Mouse (Mus musculus) stomach, embryonic 16.5 days (tissue): Measurements from ENCODE around the gene Tm9sf2. TPM values are rescaled to one million over a fixed set of nuclear protein-coding genes. Genes with fewer than 3 reads are reported as not detected.
"Not testable (repeated sequence)": the region's sequence is repeated elsewhere in the genome, so short reads cannot be mapped to it uniquely, and the experiment has no call there.

Experiments
- ATAC-seq: fragments of 200-750 bp; cut with Nextera tagmentation; 2 replicates; pipeline ENCODE4 v1.8.0; 2017; ENCODE audit warnings: moderate number of reproducible peaks, moderate TSS enrichment; ENCODE audit not compliant: insufficient read depth, low FRiP score
- H3K27ac ChIP-seq: fragments of 300-500 bp; sonication (generic); 2 replicates; pipeline ENCODE4 v1.5.1; 2014; ENCODE audit warnings: low read length
- H3K27me3 ChIP-seq: fragments of 300-500 bp; sonication (generic); 2 replicates; pipeline ENCODE4 v1.6.1; 2014; ENCODE audit warnings: low read length, control low read depth, mixed read lengths; ENCODE audit not compliant: control insufficient read depth, insufficient read depth
- H3K36me3 ChIP-seq: fragments of 300-500 bp; sonication (generic); 2 replicates; pipeline ENCODE4 v1.6.1; 2014; ENCODE audit warnings: low read length; ENCODE audit not compliant: control insufficient read depth, insufficient read depth
- H3K4me1 ChIP-seq: fragments of 300-500 bp; sonication (generic); 2 replicates; pipeline ENCODE4 v1.6.1; 2014; ENCODE audit warnings: low read length, control low read depth, mixed read lengths; ENCODE audit not compliant: control insufficient read depth, insufficient read depth
- H3K4me2 ChIP-seq: fragments of 300-500 bp; sonication (generic); 2 replicates; pipeline ENCODE4 v1.6.1; 2014; ENCODE audit warnings: low read depth, low read length, mixed read lengths
- H3K4me3 ChIP-seq: fragments of 300-500 bp; sonication (generic); replicated peaks from 2 replicates; pipeline ENCODE4 v1.5.1; 2014; ENCODE audit warnings: mild to moderate bottlenecking, low read length
- H3K9ac ChIP-seq: fragments of 300-500 bp; sonication (generic); 2 replicates; pipeline ENCODE4 v1.6.1; 2014; ENCODE audit warnings: low read length
- H3K9me3 ChIP-seq: fragments of 300-500 bp; sonication (generic); replicated peaks from 2 replicates; pipeline ENCODE4 v1.6.1; 2016; ENCODE audit warnings: low read length, control low read depth; ENCODE audit not compliant: control insufficient read depth
- WGBS: fragments of 180-500 bp; shearing (Covaris S2); extraction: QIAGEN DNeasy Blood & Tissue Kit; methylation state at CpG from one replicate; pipeline ENCODE4 v1.1.7; 2014; 5-methylcytosine and 5-hydroxymethylcytosine counted together
- polyA plus RNA-seq: library from polyadenylated mRNA; unstranded; fragments of >200 nt; fragmentation: Nextera tagmentation; extraction: Ambion mirVana; gene quantifications from 2 replicates; pipeline ENCODE4 v1.2.1, GENCODE M21; 2015

The Tm9sf2 gene
- 206 and 209 TPM in 2 replicates for polyA plus RNA-seq

DNA sequence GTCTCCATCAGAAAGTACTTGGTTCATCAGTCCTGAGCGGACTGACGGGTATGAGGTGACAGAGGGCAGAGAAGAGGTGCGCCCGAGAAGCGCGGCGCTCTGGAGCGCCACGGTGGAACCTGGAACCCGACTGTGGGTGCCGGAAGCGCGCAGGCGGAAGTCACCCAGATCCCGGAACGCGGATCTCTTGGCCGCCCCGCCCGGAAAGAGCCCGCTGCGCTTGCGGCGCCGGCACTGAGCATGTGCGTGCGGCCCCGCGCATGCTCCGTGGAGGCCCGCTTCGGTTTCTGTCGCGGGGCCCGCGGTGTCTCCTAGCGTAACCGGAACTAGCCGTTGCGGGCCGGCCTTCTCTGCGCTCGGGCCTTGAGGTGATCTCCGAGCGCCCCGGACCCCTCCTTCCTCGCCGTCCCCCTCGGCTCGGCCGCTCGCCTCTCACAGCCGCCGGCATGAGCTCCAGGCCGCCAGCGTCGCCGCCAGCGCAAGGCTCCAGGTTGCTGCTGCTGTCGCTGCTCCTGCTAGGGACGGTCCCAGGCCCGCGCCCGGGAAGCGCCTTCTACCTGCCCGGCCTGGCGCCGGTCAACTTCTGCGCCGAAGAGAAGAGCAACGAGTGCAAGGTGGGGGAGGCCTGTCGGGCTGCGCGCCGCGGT is at the start of gene Tm9sf2:
Tm9sf2 (plus strand) TSS at position 217 of the 647 bp plus-strand sequence.
- Histone ChIP-seq H3K36me3 (no peaks in the 10 kb centered on the region), H3K4me2 (peak within 1 kb of the TSS; percentile 92), H3K9ac (peak within 1 kb of the TSS; percentile 93), H3K27ac (peak within 1 kb of the TSS; percentile 97), H3K27me3 (no peaks in the 10 kb centered on the region), H3K9me3 (no peaks in the 10 kb centered on the region), H3K4me3 (peak within 1 kb of the TSS; percentile 80), H3K4me1 (peaks cover 28% of the 10 kb centered on the region)
- peak; percentile 93 for ATAC-seq
- WGBS: under 1% methylated on average over 76 of the region's 76 CpGs

DNA sequence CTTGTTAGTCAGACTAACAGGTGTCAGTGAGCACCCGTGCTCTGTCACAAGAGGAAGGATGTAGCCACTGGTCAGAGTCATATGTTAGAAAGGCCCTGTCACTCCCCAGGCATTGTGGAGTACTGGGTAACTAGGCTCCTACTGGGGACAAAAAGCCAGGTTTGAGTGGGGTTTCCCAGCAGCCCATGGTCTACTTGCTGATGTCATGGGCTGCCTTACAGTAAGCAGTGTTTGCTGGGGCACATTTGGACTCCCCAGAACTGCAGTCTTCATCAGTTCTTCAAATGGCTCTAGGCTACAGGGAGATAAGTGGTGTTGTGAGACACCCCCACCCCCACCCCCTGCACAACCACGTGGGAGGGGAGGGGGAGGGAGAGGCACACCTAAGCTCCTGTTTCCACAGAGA is 48.9 kb upstream of the Tm9sf2 start:
- no peak overlapping the region for H3K4me2 ChIP-seq
- H3K9me3 ChIP-seq: no peaks in the 10 kb centered on the region
- H3K4me1 ChIP-seq: no peaks in the 10 kb centered on the region
- 38% methylated on average over 2 of the region's 2 CpGs for WGBS
- H3K9ac ChIP-seq: no peak overlapping the region
- no peak overlapping the region for H3K4me3 ChIP-seq
- no peaks in the 10 kb centered on the region for H3K27me3 ChIP-seq
- no peak overlapping the region for H3K27ac ChIP-seq
- H3K36me3 ChIP-seq: no peaks in the 10 kb centered on the region
- ATAC-seq: no peak

DNA sequence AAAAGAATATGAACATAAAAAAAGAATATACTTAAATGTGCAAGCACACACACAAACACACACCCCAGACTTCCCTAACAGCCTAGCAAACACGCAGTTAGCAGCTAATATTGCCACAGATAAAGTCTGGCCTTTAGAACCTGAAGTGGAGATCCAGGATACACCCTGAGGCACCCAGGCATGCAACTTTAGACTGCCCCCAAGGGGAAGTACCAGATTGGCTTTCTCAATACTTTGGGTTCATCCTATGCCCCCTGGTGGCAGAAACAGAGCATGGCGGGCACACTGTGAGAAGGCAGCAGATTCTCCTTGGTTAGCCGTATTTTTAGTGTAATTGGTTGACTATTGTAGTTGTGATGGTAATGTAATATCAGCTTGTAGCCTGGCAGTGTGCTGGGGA is 46.2 kb upstream of the Tm9sf2 start:
- Histone ChIP-seq H3K4me1 (no peaks in the 10 kb centered on the region), H3K36me3 (no peaks in the 10 kb centered on the region), H3K9ac (no peak overlapping the region), H3K4me3 (no peak overlapping the region), H3K9me3 (no peaks in the 10 kb centered on the region), H3K27ac (no peak overlapping the region; the same call in 1 of the 2 replicates), H3K4me2 (no peak overlapping the region), H3K27me3 (no peaks in the 10 kb centered on the region)
- WGBS: 7% methylated on average over 3 of the region's 3 CpGs
- peak; percentile 73 for ATAC-seq

DNA sequence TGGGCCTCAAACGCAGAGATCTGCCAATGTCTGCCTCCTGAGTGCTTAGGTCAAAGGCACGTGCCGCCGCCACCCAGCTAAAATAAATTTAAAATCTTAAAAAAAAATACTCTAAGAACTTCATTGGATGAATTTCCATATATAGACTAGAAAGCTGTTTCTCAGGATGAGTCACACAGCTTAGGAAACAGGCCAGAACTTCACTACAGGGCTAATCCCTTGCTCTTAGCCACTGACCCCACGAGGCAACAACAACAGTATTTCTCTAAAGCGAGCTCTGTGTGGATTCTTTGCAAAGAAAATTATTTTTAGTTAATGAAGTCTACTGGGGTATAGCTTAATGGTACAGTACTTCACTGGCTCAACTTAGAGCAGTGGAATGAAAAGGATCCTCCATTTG is 45.5 kb upstream of the Tm9sf2 start:
- Histone ChIP-seq H3K9ac (no peak overlapping the region), H3K4me2 (no peak overlapping the region), H3K27ac (peak overlapping the region; percentile 52), H3K4me1 (no peaks in the 10 kb centered on the region), H3K36me3 (no peaks in the 10 kb centered on the region), H3K4me3 (no peak overlapping the region), H3K9me3 (no peaks in the 10 kb centered on the region), H3K27me3 (no peaks in the 10 kb centered on the region)
- 61% methylated on average over 6 of the region's 6 CpGs for WGBS
- peak; percentile 54; the same call in 1 of the 2 replicates for ATAC-seq

DNA sequence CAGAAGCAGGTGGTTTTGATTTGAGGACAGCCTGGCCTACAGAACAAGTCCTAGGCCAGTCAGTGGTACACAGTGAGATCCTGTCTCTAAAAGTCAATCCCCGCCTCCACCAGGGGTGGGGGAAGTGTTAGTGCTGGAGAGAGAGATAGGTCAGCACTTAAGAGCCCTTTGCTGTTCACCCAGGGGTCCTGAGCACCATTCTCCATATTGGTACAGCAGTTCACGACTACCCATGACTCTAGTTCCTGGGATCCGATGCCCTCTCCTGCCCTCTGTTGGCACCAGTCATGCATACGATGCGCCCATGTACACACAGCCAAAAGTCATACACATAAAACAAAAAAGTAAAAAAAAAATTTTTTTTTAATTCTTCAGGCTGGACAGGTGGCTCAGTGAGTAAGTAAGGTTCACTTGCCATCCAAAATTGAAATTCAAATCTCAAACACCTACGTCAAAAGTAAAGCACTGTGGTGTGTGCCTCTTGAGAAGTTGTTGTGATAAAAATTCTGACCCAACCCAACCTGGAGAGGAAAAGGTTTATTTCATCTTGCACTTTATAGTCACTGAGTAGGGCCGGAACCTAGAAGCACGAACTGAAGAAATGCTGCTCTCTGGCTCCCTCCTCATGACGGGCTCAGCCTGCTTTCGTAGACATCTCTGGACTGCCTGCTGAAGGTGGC is 44.3 kb upstream of the Tm9sf2 start:
- Histone ChIP-seq H3K9ac (no peak overlapping the region), H3K4me1 (no peaks in the 10 kb centered on the region), H3K36me3 (no peaks in the 10 kb centered on the region), H3K27ac (no peak overlapping the region), H3K9me3 (no peaks in the 10 kb centered on the region), H3K27me3 (no peaks in the 10 kb centered on the region), H3K4me3 (no peak overlapping the region), H3K4me2 (no peak overlapping the region)
- WGBS: 78% methylated on average over 10 of the region's 10 CpGs
- ATAC-seq: no peak

DNA sequence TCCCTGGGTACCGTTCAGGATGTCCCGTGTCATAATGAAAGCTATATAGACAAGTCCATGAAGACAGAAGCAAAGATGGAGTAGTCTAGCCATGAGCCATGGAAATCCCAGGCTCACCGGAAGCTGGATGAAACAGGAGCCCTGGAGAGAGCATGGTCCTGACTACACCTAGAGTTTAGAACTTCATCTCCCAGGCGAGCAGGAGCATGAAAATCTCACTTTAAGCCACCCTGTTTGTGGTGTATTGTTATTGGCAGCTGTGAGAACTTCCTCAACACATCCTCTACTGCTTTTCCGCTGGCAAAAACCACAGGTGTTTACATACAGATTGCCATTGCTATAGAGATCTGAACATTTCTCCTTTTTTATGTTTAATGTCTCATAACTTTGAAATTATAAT is 43.2 kb upstream of the Tm9sf2 start:
- Histone ChIP-seq H3K9ac (no peak overlapping the region), H3K4me3 (no peak overlapping the region), H3K36me3 (no peaks in the 10 kb centered on the region), H3K4me1 (peaks cover 1% of the 10 kb centered on the region; the same call in 1 of the 2 replicates), H3K9me3 (no peaks in the 10 kb centered on the region), H3K27ac (no peak overlapping the region), H3K27me3 (no peaks in the 10 kb centered on the region), H3K4me2 (no peak overlapping the region)
- 69% methylated on average over 5 of the region's 5 CpGs for WGBS
- no peak for ATAC-seq

DNA sequence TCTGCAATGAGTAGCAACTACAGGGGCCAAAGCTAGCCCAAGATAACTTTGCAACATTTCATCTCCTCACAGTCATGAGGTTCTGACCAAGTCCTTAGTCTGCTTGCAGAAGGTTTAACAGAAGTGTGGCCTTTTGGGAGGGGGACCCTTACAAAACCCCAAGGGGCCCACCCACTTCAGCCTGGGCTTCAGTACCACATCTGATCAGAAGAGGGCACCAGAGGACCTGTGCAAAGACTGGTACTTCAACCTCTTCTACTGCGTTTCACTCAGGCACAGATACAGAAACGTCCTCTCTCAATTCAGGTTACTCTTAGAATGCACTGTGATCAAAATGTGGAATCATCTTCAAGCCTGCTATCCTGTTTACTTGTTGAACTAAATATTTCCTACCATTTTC is 42.3 kb upstream of the Tm9sf2 start:
- no peaks in the 10 kb centered on the region for H3K9me3 ChIP-seq
- ATAC-seq: no peak
- no peak overlapping the region for H3K27ac ChIP-seq
- H3K9ac ChIP-seq: no peak overlapping the region
- H3K4me2 ChIP-seq: no peak overlapping the region
- H3K4me1 ChIP-seq: peaks cover 7% of the 10 kb centered on the region; the same call in 1 of the 2 replicates
- WGBS: 4% methylated on average over 2 of the region's 2 CpGs
- H3K4me3 ChIP-seq: no peak overlapping the region
- H3K27me3 ChIP-seq: no peaks in the 10 kb centered on the region
- H3K36me3 ChIP-seq: no peaks in the 10 kb centered on the region

DNA sequence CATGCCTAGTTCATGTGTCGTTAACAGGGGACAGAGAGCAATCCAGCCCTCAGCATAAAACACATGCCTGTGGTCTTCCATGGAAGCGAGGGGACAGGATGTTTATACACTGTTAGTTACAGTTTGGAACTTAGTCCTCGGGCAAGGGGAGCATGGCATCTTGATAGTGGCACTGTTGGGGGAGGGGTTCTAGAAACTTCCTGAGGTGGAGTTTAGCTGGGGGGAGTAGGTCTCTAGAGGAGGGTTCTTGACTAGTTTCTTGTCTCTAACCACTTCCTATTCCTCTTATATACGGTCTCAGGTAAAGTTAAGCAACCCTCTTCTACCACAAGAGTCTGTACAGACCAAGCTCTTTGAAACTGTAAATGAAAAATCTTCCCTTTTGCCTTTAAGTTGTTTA is 40.6 kb upstream of the Tm9sf2 start:
- H3K4me2 ChIP-seq: no peak overlapping the region
- no peak overlapping the region for H3K27ac ChIP-seq
- H3K36me3 ChIP-seq: no peaks in the 10 kb centered on the region
- no peak for ATAC-seq
- H3K4me1 ChIP-seq: peaks cover 10% of the 10 kb centered on the region; the same call in 1 of the 2 replicates
- no peaks in the 10 kb centered on the region for H3K27me3 ChIP-seq
- no peak overlapping the region for H3K4me3 ChIP-seq
- no peaks in the 10 kb centered on the region for H3K9me3 ChIP-seq
- H3K9ac ChIP-seq: no peak overlapping the region
- 62% methylated on average over 4 of the region's 4 CpGs for WGBS

DNA sequence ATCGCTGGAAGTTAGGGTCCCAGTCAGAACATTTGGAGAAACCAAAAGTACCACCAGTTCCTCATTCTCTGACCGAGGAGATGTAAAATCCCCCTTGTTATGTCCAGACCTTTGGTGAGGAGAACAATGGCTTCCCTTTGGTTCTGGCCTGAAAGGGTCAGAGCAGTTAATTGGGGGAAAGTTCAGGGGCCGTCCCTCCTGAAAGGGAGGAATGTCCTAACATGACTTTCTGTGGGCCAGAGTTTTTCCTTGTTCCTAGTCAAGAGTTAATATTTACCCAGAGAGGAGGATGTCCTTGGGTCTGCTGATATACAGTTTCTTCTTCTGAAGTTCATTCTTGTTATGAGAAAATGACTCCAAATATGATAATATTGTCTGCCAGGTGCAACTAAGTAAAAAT is 38.8 kb upstream of the Tm9sf2 start:
- 55% methylated on average over 3 of the region's 3 CpGs for WGBS
- not testable (repeated sequence) for H3K4me3 ChIP-seq, H3K27me3 ChIP-seq, ATAC-seq, H3K36me3 ChIP-seq, H3K9ac ChIP-seq, H3K4me2 ChIP-seq, H3K9me3 ChIP-seq, H3K4me1 ChIP-seq, H3K27ac ChIP-seq
